Mouse (Mus musculus) lung, embryonic 14.5 days (tissue): ENCODE measurements at regions not wholly inside any gene's neighbourhood (a gene's known extent, or its start where the extent isn't known, plus 50 kb on each side); places are given as distances from the start of the nearest gene placed in this dataset.

Experiments
- ATAC-seq: fragments of 200-750 bp; cut with Nextera tagmentation; 2 replicates; pipeline ENCODE4 v1.8.0; 2017; ENCODE audit warnings: mild to moderate bottlenecking, moderate TSS enrichment, moderate library complexity; ENCODE audit not compliant: insufficient read depth
- DNase-seq: peaks from one replicate; pipeline ENCODE4 v3.0.0-alpha.2; 2015
- H3K27ac ChIP-seq: fragments of 300-500 bp; sonication (generic); 2 replicates; pipeline ENCODE4 v1.5.1; 2014; ENCODE audit warnings: low read depth, mild to moderate bottlenecking, moderate library complexity
- H3K27me3 ChIP-seq: fragments of 300-500 bp; sonication (generic); 2 replicates; pipeline ENCODE4 v1.6.1; 2014; ENCODE audit warnings: low read length, control low read depth; ENCODE audit not compliant: insufficient read depth
- H3K36me3 ChIP-seq: fragments of 300-500 bp; sonication (generic); 2 replicates; pipeline ENCODE4 v1.6.1; 2014; ENCODE audit warnings: control low read depth; ENCODE audit not compliant: insufficient read depth
- H3K4me1 ChIP-seq: fragments of 300-500 bp; sonication (generic); 2 replicates; pipeline ENCODE4 v1.6.1; 2014; ENCODE audit warnings: antibody characterized with exemption, control low read depth; ENCODE audit not compliant: insufficient read depth
- H3K4me2 ChIP-seq: fragments of 300-500 bp; sonication (generic); 2 replicates; pipeline ENCODE4 v1.6.1; 2014; ENCODE audit warnings: mild to moderate bottlenecking
- H3K4me3 ChIP-seq: fragments of 300-500 bp; sonication (generic); 2 replicates; pipeline ENCODE4 v1.5.1; 2014; ENCODE audit warnings: low read depth, low read length
- H3K9ac ChIP-seq: fragments of 300-500 bp; sonication (generic); 2 replicates; pipeline ENCODE4 v1.6.1; 2014
- H3K9me3 ChIP-seq: fragments of 300-500 bp; sonication (generic); 2 replicates; pipeline ENCODE4 v1.6.1; 2016; ENCODE audit warnings: low read depth, low read length, control low read depth
- CTCF ChIP-seq: IDR thresholded peaks from 2 replicates; pipeline ENCODE4 v1.5.1; 2016; ENCODE audit warnings: antibody characterized with exemption, low read depth
- WGBS: fragments of 180-500 bp; shearing (Covaris S2); extraction: QIAGEN DNeasy Blood & Tissue Kit; methylation state at CpG from one replicate; pipeline ENCODE4 v1.1.7; 2014; 5-methylcytosine and 5-hydroxymethylcytosine counted together

DNA sequence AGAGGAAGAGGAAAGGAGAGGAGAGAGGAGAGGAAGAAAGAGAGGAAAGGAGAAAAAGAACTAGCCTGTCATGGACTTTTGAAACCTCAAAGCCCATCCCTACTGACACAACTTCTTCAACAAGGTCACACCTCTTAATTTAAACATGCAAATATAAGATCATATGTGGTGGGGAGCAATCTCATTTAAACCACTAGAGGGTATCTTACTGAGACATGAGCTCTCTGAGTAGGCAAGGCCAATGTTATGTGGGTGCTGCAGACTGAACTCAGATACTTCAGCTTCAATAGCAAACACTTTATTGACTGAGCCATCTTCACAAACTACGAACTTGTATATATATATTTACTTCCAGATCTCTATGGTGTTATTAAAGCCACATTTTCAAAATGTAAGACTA is 156.9 kb downstream of the Mex3b start:
- H3K27me3 ChIP-seq = no peaks in the 10 kb centered on the region
- H3K9me3 ChIP-seq = no peaks in the 10 kb centered on the region
- no peak overlapping the region for H3K4me2 ChIP-seq
- no peak overlapping the region for H3K27ac ChIP-seq
- no peak overlapping the region for H3K9ac ChIP-seq
- peak; percentile 33; the same call in 1 of the 2 replicates for TF ChIP-seq CTCF
- no peaks in the 10 kb centered on the region for H3K4me1 ChIP-seq
- H3K4me3 ChIP-seq = no peak overlapping the region
- no peaks in the 10 kb centered on the region for H3K36me3 ChIP-seq
- DNase-seq (peak; percentile 28), ATAC-seq (no peak)
- 90% methylated on average over 1 of the region's 1 CpGs for WGBS

DNA sequence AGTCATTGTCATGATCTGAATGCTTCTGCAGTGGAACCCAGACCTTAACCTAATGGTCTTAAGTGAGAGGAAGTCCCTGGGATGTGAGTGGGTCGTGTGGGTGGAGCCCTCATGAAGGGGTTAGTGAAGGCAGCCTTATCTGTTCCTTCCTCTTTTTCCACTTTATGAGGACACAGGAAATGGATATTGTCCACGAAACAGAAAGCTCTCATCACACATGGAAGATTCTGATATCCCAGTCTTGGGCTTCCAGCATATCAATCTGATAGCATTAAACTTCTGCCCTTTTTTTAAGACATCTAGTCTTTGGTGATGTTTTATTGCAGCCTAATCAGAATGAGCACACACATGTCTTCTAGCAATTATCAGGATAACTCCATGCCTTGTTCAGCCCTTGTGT is 164.0 kb downstream of the Mex3b start:
- H3K9ac ChIP-seq = no peak overlapping the region
- 0 out of 2 replicates have a peak, but pooled peaks cover 3% of the 10 kb centered on the region for H3K9me3 ChIP-seq
- WGBS = 53% methylated on average over 2 of the region's 2 CpGs
- H3K4me3 ChIP-seq = no peak overlapping the region
- no peaks in the 10 kb centered on the region for H3K27me3 ChIP-seq
- H3K36me3 ChIP-seq = no peaks in the 10 kb centered on the region
- no peaks in the 10 kb centered on the region for H3K4me1 ChIP-seq
- no peak for ATAC-seq
- H3K27ac ChIP-seq = no peak overlapping the region
- no peak overlapping the region for H3K4me2 ChIP-seq
- no peak for TF ChIP-seq CTCF
- no peak for DNase-seq

DNA sequence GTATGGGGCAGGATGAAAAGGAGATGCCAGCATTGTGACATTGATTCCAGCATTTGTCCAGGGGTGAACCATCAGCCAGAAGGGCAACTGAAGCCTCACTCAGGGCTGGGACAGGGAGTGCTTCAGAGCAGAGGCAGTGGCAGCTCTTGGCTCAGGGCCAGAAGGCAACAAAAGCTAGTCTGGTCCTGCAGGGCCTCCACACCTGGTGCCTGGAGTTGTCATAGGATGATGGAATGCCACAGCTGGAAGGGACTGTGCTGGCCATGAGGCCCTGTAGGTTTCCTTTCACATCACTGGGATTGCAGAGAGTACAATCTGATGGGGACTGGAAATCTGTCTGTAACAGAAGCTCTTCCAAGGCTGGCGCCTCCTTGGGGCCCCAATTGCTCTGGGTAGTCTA is 164.9 kb downstream of the Mex3b start:
- Histone ChIP-seq H3K27ac (no peak overlapping the region), H3K27me3 (no peaks in the 10 kb centered on the region), H3K4me3 (no peak overlapping the region), H3K4me2 (no peak overlapping the region), H3K9me3 (0 out of 2 replicates have a peak, but pooled peaks cover 3% of the 10 kb centered on the region), H3K36me3 (no peaks in the 10 kb centered on the region), H3K4me1 (no peaks in the 10 kb centered on the region), H3K9ac (no peak overlapping the region)
- DNase-seq = peak; percentile 28
- 84% methylated on average over 1 of the region's 1 CpGs for WGBS
- ATAC-seq = no peak
- no peak for TF ChIP-seq CTCF

DNA sequence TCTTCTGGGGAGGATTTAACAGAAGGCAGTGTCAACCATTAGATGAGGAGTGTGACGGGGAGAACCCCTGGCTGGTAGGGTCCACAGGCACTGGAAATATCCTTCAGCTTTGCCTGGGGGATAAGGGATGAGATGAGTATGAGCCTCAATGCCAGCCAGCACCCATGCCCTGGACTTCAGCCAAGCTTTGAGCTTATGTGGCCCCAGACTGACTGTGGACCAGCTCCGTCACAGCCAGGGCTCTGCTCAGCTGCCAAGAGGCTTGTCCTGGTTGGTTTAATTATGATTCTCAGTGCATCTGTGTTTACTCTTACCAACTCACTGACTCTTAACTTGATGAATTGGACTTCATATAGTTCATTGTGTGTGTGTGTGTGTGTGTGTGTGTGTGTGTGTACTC is 165.8 kb downstream of the Mex3b start:
- 74% methylated on average over 2 of the region's 2 CpGs for WGBS
- no peak for DNase-seq

DNA sequence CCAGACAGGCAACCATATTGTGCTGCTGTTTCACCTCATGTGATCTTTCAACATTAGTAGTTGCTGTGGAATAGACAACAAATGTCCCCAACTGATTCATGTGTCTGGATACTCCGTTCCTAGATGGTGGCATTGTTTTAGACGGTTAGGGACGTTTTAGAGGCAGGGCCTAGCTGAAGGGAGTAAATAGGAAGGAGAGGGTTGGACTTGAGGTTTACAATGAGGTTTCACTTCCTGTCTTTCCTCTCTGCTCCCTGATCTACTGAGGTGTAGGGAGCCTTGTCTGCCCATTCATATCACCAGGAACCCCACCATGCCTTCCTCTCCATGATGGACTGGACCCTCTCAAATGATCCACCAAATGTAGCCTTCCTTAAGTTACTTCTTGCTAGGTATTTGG is 168.1 kb downstream of the Mex3b start:
- H3K36me3 ChIP-seq = no peaks in the 10 kb centered on the region
- no peak overlapping the region for H3K4me3 ChIP-seq
- TF ChIP-seq CTCF = no peak
- no peak overlapping the region for H3K9ac ChIP-seq
- no peak overlapping the region for H3K27ac ChIP-seq
- ATAC-seq (no peak), DNase-seq (no peak)
- H3K27me3 ChIP-seq = no peaks in the 10 kb centered on the region
- H3K9me3 ChIP-seq = 0 out of 2 replicates have a peak, but pooled peaks cover 3% of the 10 kb centered on the region
- H3K4me1 ChIP-seq = no peaks in the 10 kb centered on the region
- 80% methylated on average over 3 of the region's 3 CpGs for WGBS
- no peak overlapping the region for H3K4me2 ChIP-seq

More for the DNA sequence above, 165.8 kb downstream of the Mex3b start:
- H3K9ac ChIP-seq = no peak overlapping the region
- H3K27ac ChIP-seq = no peak overlapping the region
- no peak overlapping the region for H3K4me2 ChIP-seq
- ATAC-seq = no peak
- no peak for TF ChIP-seq CTCF
- H3K9me3 ChIP-seq = 0 out of 2 replicates have a peak, but pooled peaks cover 3% of the 10 kb centered on the region
- no peaks in the 10 kb centered on the region for H3K4me1 ChIP-seq
- H3K36me3 ChIP-seq = no peaks in the 10 kb centered on the region
- H3K27me3 ChIP-seq = no peaks in the 10 kb centered on the region
- no peak overlapping the region for H3K4me3 ChIP-seq

DNA sequence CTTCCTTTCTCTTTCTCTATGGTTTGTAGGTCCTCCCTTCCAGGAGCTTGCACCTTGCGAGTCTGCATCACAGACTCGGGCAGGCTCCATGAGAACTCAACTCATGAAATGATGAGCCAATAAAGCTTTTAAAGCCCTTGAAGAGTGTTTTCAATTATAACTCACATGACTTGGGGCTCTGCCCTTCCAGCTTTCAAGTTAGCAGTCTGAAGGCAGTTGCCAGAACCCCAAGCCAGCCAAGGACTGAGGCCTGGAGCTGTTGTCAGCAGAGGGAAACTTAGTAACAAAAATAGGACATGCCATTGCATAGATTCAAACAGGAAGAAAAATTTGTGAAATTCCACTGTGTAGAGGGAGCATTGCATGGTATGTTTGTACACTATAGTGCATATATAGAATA is 169.3 kb downstream of the Mex3b start:
- WGBS = 73% methylated on average over 2 of the region's 2 CpGs
- ATAC-seq (no peak), DNase-seq (no peak)
- no peak overlapping the region for H3K9ac ChIP-seq
- H3K27me3 ChIP-seq = no peaks in the 10 kb centered on the region
- no peaks in the 10 kb centered on the region for H3K36me3 ChIP-seq
- no peak overlapping the region for H3K4me2 ChIP-seq
- H3K4me1 ChIP-seq = no peaks in the 10 kb centered on the region
- no peak for TF ChIP-seq CTCF
- no peak overlapping the region for H3K27ac ChIP-seq
- H3K9me3 ChIP-seq = no peaks in the 10 kb centered on the region
- H3K4me3 ChIP-seq = no peak overlapping the region

DNA sequence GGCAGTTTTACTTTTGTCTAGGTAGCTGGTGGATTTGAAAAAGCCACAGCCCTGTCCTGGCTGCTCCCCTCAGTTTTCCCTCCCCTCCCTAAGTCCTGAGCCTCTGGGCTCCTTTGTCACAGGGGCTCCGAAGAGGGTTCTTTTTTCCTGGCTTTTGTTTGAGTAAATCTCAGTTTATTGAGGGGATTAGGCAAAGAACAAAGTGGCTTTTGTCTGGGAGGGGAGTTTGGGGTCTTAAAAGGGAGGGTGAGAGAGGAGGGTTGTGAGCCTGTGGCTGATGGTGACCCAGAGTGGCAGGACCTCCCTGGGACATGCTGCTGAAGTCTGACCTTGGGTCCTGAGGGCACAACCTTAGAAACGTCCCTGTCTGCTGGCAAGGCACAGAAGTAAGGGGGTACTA is 170.0 kb downstream of the Mex3b start:
- WGBS = 8% methylated on average over 2 of the region's 2 CpGs
- no peak for TF ChIP-seq CTCF
- Histone ChIP-seq H3K27ac (no peak overlapping the region), H3K4me2 (no peak overlapping the region), H3K36me3 (no peaks in the 10 kb centered on the region), H3K9ac (no peak overlapping the region), H3K27me3 (no peaks in the 10 kb centered on the region), H3K4me1 (no peaks in the 10 kb centered on the region), H3K4me3 (no peak overlapping the region), H3K9me3 (no peaks in the 10 kb centered on the region)
- ATAC-seq = no peak
- no peak for DNase-seq

DNA sequence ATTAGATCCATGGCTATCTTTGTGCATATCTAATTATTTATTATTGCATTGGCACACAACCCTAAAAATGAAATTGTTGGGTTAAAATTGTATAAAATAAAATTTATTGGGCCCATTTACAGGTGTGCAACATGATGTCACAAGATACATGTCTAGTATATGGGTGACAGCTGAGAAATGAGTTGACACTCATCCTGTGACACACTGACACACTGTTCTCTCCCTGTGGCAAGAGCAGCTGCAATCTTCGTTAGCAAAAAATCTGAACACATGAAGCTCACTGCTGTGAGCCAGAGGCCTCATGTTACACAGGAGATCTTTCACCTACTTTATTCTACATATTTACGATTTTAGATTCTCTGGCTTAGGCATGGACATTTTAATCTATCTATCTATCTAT is 170.6 kb downstream of the Mex3b start:
- Histone ChIP-seq H3K27me3 (no peaks in the 10 kb centered on the region), H3K36me3 (no peaks in the 10 kb centered on the region), H3K27ac (no peak overlapping the region), H3K9me3 (no peaks in the 10 kb centered on the region), H3K4me1 (no peaks in the 10 kb centered on the region), H3K4me3 (no peak overlapping the region), H3K4me2 (no peak overlapping the region), H3K9ac (no peak overlapping the region)
- TF ChIP-seq CTCF = no peak
- no peak for ATAC-seq
- 58% methylated on average over 2 of the region's 2 CpGs for WGBS
- DNase-seq = no peak
